Mouse (Mus musculus): Measurements from ENCODE around the gene Olfr764-ps1. TPM values are rescaled to one million over a fixed set of nuclear protein-coding genes. Genes with fewer than 3 reads are reported as not detected.
"Not testable (repeated sequence)": the region's sequence is repeated elsewhere in the genome, so short reads cannot be mapped to it uniquely, and the experiment has no call there.

Gene Olfr764-ps1
- total RNA-seq (2021) = not detected
- long read RNA-seq, experiment 1 = 0 reads
- long read RNA-seq, experiment 2 = 0 reads

DNA sequence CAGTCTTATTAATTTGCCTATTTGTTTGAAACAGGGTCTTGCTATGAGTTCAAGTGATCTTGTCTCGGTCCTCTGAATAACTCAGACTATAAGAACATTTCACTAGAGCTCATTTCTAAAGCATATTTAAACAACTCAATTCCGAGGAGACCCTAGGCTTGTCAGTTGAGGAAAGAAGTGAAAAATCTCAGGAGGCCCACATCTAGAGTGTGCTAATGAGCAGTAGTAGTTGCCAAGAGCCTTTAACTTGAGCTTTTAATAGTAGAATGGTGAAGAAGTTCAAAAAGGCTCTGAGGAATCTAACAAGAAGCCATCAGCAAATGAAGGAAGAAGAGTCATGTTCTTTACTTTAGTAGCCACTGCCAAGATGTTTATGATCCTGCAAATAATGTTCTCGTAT, at the start of gene Olfr764-ps1:
TSS of gene Olfr764-ps1 (minus strand) at position 101 of the 400 bp plus-strand sequence.
- no peak for DNase-seq
- intact Hi-C loops (cut with DNase I) = no loop called here

DNA sequence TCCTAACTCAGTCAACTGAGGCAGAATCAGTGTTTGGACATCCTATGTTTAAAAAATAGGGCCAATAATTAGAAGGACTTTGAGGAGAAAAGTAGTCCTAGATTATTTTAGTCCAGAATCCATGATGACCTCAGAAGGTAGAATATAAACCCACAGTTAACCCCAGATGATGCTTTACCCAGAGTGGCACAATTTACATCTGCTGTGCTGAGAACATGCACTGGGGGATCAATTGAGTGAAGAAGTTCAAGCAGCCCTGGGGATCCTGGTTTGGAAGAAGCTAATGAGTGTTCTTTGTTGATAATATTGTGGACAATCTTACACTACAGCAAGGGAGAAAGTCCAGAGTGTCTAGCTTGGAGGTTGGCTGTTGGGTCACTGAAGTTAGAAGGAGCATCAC, 43.1 kb upstream of the Olfr764-ps1 start, which contains the start of gene Olfr767:
TSS of gene Olfr767 (minus strand) at position 101 of the 400 bp plus-strand sequence.
- intact Hi-C loops (cut with DNase I); DNase-seq: not testable (repeated sequence)

DNA sequence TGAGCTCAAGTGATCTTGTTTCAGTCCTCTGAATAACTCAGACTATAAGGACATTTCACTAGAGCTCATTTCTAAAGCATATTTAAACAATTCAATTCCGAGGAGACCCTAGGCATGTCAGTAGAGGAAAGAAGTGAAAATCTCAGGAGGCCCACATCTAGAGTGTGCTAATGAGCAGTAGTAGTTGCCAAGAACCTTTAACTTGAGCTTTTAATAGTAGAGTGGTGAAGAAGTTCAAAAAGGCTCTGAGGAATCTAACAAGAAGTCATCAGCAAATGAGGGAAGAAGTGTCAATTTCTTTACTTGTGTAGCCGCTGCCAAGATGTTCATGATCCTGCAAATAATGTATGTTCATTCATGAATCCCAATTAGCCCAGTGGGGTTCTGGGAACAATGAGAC, 29.2 kb upstream of the Olfr764-ps1 start, which contains the start of gene Olfr766-ps1:
TSS of gene Olfr766-ps1 (minus strand) at position 101 of the 400 bp plus-strand sequence.
- intact Hi-C loops (cut with DNase I) = no loop called here
- no peak for DNase-seq

DNA sequence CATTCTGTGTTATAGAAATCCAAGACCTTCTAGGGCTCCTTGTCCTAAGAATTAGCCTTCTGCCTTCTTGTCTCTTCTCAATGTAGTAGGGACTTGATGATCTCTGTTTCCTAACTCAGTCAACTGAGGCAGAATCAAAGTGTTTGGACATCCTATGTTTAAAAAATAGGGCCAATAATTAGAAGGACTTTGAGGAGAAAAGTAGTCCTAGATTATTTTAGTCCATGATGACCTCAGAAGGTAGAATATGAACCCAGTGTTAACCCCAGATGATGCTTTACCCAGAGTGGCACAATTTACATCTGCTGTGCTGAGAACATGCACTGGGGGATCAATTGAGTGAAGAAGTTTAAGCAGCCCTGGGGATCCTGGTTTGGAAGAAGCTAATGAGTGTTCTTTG, 10.2 kb upstream of the Olfr764-ps1 start, which contains the start of gene Olfr765:
TSS of gene Olfr765 (minus strand) at position 101 of the 400 bp plus-strand sequence.
- intact Hi-C loops (cut with DNase I); DNase-seq: not testable (repeated sequence)

DNA sequence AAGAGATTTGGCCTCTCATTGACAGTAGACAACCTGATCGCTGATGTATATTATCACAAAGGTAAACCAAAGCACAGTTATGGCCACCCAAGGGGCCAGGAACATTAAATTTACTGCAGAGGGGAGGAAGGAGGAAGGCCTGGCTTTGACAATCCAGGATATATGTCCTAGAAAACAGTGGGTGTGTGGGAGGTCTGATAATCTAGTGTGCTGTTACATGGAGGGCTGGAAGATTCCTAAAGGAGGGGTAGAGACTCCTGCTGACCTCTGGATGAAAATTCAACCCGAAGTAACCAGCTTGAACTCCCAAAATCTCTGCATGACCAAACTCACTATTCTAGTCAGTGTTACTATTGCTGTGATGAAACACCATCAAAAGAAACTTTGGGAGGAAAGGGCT, 11.4 kb downstream of the Olfr764-ps1 start:
- DNase-seq = no peak
- intact Hi-C loops (cut with DNase I) = no loop called here

DNA sequence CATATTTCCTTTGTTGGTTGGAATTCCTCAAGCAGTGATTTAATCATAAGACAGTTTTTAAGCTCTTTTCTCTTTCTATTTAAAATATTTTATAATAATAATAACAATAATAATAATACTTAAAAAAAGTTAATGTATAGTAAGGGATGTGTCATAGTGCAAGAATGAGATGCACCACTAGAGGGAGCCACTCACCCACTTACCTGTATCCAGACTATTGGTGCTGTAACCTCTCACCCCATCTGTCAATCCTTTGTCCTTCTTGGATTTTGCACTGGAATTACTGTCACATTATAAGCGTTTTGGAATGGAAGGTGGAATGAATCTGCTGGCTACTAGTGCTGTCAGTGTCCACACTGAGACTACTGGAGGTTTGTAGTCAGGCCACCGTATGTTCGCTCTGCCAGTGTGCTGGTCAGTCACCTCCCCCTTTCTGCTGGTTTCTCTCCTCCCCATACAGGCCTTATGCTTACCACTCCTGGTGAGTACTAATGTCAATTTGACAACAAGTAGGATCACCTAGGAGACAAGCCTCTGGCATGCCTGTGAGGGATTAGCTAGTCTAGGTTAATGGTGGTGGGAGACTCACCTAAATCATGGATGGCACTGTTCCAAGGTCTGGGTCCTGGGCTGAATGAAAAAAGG, 13.6 kb downstream of the Olfr764-ps1 start:
- DNase-seq = no peak
- intact Hi-C loops (cut with DNase I) = no loop called here

DNA sequence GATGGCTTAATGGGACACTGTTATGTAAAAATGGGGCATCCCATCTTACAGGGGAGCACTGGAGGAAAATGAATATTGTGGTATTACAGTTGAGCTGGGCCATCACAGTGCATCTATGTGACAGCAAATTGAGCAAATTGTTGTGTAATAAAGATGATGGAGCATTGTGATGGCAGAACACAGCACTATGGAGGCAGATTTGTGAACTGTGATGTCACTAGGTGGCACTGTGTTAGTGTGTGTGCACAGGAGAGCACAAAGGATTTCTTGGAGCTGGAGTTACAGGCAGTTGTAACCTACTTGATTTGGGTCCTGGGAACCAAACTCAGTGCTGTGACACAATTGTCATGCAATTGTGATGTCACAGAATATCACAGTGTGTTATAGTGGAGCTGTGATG, 16.4 kb downstream of the Olfr764-ps1 start:
- intact Hi-C loops (cut with DNase I) = no loop called here
- no peak for DNase-seq

DNA sequence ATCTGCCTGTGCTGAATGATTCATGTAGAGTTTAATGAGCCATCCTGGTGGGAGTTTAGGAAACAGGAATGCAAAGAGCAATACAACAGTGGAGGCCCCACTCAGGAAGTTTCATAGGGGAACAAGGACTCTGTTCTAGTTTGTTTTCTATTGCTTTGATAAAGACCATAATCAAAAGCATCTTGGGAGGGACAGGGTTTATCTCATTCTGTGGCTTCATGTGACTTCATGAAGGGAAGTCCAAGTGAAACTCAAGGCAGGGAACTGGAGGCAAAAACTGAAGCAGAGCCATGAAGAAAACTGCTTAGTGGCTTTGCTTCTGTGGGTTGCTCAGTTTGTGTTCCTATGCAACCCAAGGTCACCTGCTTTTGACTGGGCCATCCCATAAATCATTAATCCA, 25.2 kb downstream of the Olfr764-ps1 start:
- intact Hi-C loops (cut with DNase I) = no loop called here
- DNase-seq = no peak

DNA sequence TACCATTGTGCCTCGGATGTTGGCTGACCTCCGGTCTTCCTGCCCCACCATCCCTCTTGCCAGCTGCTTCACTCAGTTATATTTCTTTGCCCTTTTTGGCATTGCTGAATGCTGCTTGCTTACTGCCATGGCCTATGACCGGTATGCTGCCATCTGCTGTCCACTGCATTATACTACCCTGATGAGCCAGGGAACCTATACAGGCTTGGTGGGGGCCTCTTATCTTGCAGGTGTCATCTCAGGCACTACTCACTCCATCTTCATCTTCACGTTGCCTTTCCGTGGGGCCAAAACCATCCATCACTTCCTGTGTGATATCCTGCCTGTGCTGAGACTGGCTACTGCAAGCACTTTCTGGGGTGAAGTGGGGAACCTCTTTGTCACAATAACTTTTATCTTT, 28.2 kb downstream of the Olfr764-ps1 start:
- DNase-seq; intact Hi-C loops (cut with DNase I): not testable (repeated sequence)

DNA sequence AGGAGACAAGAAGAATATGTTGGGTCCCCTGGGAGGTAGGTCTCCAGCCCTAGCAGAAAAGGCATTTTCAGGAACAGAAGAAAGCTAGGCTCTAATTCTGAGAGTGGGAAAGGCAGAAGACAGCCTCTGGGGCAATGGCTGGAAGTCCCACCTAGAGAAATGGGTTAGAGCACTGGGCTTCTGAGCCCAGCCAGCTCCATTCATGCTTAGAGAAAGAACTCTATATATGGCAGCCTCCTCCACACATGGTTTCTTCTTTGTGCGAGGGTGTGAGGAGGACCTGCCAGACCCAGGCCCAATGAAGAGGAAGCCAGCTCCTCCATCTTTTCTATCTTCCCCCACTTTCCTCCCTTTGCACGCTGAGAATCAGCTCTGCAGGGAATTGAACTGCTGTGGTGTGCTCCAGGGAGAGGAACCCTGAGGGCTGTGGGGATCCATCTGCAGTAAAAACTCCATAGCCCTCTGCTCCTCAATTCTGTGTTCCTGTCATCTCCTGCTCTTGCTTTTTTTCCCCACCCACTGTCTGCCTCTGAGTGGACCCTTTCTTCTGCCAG, 29.3 kb downstream of the Olfr764-ps1 start, which contains the start of gene Olfr763:
TSS of gene Olfr763 (plus strand) at position 504 of the 554 bp plus-strand sequence.
- no peak for DNase-seq
- intact Hi-C loops (cut with DNase I) = no loop called here

DNA sequence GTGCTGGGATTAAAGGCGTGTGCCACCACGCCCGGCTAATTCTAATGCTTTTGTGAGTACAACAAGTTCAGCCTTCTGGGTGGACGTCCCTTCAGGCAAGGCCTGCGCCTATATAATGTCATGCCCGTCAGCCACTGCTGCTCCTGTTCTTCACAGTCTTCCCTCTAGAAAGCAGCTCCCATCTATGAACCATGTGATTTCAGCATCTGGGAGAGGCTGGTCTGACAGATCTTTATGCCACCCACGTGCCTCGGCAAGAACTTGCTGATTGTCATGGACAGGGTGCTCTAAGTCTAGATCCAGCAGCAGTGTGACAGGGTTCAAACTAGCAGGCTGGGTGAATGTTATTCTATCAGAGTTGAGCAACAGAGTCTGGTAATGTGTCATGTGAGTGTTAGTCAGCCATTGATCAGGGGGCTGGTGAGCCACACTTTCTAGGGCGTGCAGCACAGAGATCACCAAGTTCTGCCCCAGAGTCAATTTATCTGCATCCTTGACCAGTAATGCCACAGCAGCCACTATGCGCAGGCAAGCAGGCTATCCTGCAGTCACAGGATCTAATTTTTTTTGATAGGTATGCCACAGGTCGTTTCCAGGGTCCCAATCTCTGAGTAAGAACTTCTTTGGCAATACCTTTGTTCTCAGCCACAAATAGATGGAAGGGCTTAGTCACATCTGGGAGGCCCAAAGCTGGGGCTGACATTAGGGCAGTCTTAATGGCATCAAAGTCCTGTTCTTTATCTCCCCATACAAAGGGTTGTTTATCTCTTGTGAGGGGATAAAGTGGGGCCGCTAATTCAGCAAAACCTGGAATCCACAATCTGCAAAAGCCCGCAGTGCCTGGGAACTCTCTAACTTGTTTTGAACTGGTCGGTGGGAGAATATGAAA, 35.4 kb downstream of the Olfr764-ps1 start:
- intact Hi-C loops (cut with DNase I) = no loop called here
- no peak for DNase-seq

DNA sequence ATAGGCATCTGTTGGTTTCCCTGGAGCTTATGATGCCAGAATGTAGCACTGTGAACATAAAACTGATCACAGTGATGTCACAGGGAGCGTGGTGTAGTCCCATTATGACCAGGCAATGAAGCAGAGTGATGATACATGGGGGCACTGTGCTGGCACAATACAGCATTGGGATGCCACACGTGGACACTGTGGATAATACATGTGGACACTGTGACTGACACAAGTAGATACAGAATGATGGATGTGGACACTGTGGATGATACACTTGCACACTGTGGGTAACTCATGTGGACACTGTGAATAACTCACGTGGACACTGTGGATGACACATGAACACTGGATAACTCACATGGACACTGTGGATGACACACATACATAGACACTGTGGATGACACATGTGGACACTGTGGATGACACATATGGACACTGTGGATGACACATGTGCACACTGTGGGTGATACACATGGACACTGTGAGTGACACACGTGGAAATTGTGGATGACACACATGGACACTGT, 43.1 kb downstream of the Olfr764-ps1 start:
- DNase-seq = no peak
- intact Hi-C loops (cut with DNase I) = no loop called here

DNA sequence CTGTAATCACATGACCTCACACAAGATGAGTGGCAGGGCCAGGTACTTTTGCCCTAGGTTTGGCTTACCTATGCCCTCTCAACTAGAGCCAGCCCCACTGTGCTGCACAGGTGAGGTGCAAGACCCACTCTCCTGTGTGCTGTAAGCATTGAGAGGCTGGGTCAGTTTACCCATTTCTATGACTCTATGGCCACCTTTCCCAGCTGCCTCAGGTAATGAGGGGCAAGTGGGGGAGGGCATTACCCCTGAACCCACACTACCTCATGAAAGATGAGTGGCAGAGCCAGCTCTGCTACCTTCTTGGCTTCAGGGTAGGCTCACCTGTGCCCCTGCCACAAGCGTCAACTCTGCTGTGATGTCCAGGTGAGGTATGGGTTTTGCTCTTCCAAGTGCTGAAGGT, 43.9 kb downstream of the Olfr764-ps1 start:
- intact Hi-C loops (cut with DNase I) = no loop called here
- DNase-seq = no peak

DNA sequence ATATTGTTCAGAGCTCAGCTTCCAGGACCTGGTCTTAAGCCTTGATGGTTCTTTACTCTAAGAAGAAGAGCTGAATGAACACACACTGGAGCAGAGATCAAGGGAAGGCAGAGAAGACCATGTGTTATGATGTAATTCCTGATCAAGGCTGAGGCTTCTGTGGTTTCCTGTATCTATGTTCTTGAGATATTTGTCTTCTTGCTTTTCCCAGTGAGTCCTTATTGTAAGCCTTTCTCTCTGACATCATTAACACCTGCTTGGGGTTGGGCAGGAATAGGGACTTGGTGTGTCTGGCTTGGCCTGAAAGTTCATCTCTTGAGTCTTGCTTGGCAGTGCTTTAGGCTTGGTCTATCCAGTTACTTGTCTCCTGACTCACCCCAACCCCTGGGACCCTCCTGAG, 48.7 kb downstream of the Olfr764-ps1 start:
- DNase-seq = no peak
- intact Hi-C loops (cut with DNase I) = no loop called here

DNA sequence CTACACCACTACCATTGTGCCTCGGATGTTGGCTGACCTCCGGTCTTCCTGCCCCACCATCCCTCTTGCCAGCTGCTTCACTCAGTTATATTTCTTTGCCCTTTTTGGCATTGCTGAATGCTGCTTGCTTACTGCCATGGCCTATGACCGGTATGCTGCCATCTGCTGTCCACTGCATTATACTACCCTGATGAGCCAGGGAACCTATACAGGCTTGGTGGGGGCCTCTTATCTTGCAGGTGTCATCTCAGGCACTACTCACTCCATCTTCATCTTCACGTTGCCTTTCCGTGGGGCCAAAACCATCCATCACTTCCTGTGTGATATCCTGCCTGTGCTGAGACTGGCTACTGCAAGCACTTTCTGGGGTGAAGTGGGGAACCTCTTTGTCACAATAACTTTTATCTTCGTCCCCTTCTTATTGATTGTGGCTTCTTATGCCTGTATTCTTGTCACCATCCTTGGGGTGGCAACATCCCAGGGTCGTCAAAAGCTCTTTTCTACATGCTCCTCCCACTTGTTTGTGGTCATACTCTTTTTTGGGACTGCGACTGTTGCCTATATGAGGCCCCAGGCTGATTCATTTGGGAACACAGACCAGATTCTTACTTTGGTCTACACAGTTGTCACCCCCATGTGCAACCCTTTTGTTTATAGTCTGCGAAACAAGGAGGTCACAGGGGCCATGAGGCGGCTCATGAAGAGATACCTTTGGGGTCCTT, 49.4 kb downstream of the Olfr764-ps1 start:
- DNase-seq; intact Hi-C loops (cut with DNase I): not testable (repeated sequence)

DNA sequence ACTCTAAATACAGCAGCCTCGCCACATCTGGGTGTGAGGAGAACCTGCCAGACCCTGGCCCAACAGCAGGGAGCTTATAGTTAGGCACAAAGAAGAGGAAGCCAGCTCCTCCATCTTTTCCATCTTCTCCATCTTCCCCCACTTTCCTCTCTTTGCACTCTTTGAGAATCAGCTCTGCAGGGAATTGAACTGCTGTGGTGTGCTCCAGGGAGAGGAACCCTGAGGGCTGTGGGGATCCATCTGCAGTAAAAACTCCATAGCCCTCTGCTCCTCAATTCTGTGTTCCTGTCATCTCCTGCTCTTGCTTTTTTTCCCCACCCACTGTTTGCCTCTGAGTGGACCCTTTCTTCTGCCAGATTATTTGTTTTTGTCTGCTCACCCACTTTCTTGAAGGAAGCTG, 50.6 kb downstream of the Olfr764-ps1 start, which contains the start of gene Olfr9:
TSS of gene Olfr9 (plus strand) at position 301 of the 400 bp plus-strand sequence.
- DNase-seq; intact Hi-C loops (cut with DNase I): not testable (repeated sequence)

All from gastrocnemius, postnatal 36 days (tissue).